Mouse (Mus musculus): Measurements from ENCODE around the gene Slc44a3.

The Slc44a3 gene

DNA sequence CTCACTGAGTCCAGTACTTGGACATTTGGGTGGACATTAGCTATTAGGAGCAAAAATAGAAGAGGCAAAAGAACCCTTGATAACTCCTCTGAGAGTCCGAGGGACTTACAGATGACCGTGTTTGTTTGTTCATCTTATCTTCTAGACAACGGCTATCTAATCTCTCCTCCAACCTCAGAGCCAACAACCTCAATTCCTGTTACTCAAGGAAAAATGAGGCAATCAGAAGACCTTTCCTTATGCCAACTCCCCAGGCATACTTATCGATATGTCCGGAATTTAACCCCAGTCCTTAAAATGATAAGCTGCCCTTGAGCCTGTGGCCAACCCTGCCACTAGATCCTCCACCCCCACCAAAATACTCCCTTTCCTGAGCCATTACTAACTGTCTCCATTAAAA lies 31.5 kb downstream of the Slc44a3 start:
- DNase-seq (ENCODE audit: low spot score in 2 of 2): no peak

DNA sequence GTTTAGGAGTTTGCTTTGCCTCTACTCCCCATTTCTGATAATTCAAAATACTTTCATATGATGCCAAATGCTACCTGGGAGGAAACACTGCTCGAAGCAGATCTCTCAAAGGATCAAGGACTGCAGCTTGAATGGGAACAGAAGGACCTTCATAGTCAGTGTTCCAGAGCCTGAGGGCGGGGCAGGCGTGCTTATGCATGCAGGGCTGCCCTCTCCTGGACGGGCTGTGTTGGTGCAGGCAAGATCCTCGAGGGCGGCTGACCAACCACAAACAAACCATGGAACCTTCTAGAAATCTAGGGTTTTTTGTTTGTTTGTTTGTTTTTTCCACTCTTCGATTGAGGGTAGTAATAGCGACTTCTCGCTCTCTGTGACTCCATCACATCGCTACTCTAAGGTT lies 32.0 kb downstream of the Slc44a3 start:
- DNase-seq (ENCODE audit: low spot score in 2 of 2): peak; percentile 28 to 62

DNA sequence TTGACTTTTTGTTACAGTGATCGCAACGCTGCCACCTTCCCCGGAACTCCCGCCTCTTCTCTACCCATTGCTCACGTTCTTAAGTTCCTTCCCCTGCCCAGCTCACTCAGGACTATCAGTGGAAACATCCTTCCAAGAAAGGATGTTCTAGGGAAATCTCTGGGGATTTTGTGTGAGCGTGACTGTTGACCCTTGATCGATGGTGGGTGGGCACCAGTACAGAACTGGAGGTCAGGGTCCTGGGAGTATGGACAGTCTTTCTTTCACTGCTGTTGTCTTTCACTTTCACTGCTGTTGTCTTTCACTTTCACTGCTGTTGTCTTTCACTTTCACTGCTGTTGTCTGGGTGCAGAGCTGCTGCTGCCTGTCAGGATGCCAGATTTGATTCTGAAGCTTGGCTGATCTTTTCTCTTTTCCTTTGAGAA lies 38.2 kb downstream of the Slc44a3 start:
- no peak for DNase-seq (ENCODE audit: low spot score in 2 of 2)

DNA sequence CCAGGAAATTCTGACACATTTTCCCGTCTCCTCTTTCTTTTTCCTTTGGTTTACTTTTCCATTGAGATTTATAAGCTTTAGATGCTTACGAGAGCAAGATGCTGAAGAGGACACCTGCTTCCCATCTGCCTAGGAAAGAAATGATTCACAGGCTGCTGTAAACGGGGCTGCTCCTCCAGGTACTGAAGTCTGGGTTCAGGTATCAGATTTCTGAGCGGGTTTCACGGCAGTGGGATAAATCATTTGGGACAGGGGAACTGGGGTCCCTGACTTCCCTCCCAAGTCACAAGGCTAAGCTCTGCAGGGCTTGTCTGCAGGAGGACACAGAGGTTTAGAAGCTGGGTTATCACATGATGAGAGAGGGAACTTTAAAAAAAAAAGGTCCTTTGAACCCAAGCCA lies 40.2 kb downstream of the Slc44a3 start:
- DNase-seq (ENCODE audit: low spot score in 2 of 2): no peak

DNA sequence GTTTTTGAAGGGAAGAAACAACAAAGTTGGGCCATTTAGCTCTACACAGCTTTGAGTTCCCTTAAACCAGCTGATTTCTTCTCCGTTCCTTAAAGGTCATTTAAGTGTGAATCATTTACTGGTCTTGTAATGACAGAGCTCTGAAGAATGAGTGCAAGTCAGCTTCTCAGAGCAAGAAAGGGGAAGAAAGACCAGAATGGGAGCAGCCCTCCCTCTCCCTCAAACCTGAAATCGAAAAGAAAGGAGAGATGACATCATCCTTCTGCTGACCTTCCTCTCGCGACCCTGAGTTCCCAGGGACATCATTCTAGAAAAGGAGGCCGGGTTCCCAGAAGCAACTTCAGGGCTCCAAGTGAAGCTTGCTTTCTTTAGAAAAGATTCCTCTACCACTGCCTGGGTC lies 41.3 kb downstream of the Slc44a3 start:
- DNase-seq (ENCODE audit: low spot score in 2 of 2): no peak

DNA sequence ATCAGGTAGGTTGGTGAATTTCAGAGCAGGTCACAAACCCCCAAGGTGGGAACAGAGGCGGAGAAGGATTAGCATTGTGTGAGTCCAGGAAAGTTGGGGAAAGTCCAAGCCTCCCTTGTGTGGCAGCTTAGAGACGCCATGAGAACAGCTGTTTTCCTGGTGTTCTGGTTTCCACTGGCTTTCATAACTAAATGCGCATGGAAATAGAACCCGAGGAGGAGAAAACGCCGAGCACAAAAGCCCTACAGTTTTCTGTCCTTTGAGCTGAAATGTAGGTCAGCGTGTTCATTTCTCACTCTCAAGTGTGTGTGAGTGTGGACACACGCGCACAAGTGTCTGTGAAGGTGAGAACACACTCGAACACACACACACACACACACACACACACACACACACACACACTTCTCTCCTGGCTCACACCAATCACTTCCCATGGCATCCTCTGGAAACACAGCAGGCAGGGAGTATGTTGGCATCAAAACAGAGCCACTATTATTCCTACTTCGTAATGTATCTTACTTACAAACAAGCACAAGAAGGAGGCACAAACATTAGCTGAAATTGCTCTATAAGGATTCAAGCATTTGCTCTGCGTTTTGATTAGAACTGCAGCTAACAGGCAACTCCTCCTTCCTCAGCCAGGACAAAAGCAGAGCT lies 42.6 kb downstream of the Slc44a3 start:
- DNase-seq (ENCODE audit: low spot score in 2 of 2): no peak

DNA sequence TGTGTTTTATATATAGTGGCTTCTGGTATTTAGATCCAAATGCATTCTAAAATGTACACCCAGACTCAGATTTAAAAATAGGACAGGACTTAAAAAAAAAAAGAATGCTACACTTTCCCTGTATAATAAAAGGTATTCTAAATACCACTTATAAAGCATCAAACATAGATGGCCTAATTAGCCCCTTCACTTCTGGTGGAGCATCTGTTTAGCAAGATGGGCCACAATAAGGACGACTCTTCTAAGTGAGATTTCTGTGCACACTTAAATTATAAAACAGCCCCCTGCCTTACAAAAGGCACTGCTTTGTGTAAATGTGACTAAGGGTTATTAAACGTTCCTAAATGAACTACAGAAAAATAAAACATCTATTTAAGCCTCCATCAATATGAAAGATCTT lies 47.0 kb downstream of the Slc44a3 start:
- no peak for DNase-seq (ENCODE audit: low spot score in 2 of 2)

DNA sequence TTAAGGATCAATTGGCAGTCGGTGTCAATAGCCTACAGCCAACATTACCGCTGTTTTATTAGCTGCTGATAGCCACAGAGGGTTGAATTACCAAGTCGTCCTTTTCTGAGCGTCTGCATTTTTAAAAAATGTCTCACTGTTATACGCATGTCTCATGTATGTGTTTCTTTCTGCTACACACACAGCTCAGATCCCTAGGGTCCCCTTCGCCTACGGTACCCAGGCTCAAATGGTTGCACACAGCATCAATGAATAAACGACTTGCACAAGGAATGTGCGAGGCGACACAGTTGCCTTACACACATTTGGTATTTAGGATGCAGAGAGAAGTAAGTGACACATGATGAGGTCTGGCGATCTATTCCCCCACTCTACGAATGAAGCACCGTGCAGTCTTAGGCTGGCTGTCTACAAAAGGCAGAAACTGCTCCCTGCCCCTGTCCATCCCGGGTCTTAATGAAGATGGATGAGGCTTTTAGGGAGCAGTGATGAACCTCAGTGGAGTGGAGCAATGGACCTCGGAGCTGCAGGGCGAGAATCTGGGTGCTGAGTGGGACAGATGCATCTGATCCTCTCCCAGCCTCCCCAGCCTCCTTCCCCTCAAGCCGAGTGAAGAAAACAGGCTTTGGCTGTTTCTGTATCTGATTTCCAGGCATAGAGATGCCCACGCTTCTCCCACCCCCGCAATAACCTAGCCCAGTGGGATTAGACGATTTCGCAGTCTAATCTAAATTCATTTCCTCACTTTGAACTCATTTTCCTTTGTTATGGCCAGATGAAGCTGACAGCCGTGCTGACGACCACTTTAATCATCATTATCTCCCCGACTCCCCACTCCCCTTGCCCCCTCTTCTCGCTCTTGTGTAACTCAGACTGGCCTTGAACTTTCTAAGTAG lies 48.7 kb downstream of the Slc44a3 start:
- DNase-seq (ENCODE audit: low spot score in 2 of 2): no peak

DNA sequence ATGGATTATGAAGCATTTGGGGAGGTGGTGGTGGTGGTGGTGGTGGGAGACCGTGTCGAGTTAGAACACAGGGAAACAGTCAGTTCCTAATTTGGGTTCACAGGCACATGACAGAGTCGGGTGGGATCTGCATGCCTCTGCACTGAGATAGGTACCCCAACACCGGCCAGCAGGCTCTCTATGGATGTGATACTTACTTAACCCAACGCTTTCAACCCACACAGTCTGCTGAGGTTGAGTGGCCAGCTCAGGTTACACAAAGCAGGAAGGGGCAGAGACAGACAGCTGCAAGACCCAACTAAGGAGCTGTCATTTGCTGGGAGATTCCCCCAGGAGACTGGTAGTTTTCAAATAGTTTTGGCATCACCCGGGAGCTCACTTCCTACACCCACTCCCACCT lies 50.6 kb downstream of the Slc44a3 start:
- no peak for DNase-seq (ENCODE audit: low spot score in 2 of 2)

DNA sequence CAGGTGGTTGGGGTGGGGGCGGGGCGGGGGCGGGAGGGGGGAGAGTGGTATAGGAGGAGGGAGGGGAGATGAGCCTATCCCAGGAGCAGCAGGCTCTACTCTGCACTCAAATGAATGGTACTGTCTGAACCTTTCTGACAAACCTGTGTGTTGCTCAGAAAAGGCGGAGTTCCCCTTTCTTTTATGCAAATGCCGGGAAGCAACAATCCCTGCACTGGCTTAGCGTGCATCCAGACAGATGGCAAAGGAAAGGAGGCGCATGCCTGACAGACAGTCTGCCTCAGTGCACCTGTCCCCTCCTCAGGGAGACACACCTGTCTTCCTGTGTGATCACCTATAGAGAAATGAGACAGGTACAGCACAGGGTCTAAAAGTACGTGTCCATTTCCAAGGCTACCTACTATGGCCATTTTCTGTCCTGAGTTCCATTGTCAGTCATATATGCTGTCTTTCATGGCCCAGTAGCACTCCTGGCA lies 51.2 kb downstream of the Slc44a3 start:
- DNase-seq (ENCODE audit: low spot score in 2 of 2): no peak

DNA sequence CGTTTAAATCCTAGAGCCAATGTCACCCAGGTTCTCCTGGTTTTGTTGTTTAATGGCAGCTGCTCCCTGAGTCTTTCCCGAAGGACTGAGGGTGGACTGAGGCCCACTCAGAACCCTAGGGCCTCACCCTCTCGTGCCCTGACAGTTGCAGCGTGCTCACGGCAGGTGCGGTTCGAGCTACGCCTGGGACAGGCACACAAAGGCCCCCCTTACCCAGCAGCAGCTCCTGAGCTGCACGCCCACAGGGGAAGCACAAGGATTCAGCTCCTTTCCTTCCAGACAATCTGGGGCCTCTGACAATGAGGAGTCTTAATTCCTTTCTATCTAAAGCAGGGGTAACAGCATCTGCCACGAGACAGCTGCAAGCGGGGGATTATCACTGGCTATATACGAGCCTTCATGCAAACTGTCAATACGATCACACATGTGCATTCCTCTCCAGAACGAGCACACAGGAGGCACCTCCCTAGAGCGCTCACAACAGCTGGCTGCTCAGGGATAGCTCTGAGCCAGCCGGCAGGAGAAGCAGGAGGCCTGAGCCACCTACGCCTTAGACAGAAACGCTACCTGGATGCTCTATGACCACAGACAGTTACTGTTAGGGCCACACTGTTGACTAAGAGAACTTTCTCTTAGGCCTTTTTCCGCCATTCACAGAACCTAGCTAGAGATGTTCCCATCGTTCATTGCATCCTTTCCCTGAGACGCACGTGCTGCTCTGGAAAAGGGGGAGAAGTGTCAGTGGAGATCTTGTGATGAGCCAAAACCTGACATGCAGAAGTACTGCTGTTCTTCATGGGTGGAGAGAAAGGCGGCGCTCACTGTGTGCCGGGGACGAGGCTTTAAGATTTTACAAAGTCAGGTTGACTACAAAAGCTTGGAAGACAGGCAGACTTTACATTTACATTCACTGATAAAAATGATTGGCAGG lies 51.9 kb downstream of the Slc44a3 start:
- DNase-seq (ENCODE audit: low spot score in 2 of 2): no peak

DNA sequence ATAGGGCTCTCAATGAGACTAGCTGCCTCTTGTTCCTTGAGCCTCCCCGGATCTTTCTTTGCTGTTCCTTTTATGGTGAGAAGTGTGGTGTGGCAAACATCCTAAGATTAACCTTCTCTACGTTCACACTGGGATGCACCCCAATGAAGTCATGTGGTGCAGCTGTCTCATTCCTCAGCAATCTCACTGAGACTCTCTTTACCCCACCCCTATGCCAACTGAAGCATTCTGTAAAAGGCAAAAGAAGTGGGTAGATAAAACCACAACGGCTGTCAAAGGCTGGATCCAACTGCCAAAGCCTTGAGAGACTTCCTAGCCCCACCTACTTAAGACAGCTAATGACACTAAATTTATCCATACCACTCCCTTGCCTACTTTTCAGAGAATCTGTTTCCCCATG lies 57.5 kb downstream of the Slc44a3 start:
- no peak for DNase-seq (ENCODE audit: low spot score in 2 of 2)

DNA sequence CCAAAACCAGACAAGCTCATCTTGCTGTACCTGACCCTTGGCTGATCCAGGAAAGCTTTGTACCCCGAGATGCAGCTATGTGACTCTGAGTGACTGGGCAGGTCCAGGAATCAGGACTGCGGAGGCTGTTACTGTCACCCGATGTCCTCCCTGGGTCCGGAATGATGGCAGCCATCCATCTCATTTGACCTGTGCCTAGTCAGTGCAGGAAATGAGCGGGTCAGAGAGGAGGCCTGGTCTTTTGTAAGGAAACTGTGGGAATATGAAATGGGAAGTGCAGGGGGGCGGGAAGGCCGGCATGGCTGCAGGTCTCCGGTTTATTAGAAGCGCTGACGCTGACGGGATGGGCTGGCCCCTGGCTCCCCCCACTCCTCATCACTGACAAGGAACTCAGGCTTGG lies 60.5 kb downstream of the Slc44a3 start:
- no peak for DNase-seq (ENCODE audit: low spot score in 2 of 2)

DNA sequence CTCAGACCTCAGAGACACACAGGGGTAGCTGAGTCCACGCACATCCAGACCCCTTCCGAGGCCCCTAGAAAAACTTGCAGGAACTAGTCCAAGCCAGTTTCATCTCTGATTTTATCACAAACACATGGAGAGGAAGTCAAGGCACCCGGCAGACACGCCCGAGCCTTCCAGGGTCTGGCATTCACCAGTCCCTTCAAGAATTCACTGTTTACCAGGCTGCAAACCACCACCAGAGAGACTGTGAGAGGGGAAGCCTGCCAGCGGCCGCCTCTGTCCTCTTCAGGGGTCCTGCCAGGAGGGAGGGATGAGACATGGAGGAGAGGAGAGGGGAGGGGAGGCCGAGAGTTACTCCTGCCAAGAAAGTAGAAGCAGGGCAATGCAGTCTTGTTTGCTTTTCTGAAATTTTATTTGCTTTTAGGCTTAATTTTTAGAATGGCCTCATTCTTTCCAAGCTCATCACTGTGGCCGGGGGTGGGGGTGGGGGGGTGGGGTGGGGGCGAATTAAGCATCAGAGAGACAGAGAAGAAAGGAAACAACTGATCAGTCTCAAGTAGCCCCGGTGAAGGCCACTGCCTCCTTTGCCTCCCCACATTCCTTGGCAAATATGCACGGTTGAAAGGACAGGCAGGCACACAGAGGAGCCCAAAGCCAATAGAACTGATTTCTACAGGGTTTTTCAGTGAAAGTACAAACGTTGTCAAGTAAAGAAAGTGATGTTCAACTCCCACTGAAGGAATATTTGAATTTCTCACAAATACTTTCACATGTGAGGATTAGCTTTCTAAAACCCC lies 62.8 kb downstream of the Slc44a3 start:
- DNase-seq (ENCODE audit: low spot score in 2 of 2): no peak

DNA sequence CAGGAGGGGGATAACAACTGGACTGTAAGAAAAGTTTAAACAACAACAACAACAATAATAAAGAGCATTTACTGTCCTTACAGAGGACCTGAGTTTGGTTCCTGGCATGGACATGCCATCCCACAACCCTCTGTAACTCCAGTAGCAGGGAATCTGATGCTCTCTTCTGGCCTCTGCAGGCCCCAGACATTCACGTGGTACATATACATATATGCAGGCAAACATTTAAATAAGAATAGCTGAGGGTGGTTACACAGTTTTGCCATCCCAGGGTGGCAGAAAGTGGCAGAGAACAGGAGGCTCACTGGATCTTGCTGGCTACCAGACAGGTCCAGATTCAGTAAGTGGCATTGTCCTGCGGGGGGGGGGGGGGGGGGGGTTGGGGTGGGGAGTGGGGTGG lies 64.1 kb downstream of the Slc44a3 start:
- DNase-seq (ENCODE audit: low spot score in 2 of 2): no peak

DNA sequence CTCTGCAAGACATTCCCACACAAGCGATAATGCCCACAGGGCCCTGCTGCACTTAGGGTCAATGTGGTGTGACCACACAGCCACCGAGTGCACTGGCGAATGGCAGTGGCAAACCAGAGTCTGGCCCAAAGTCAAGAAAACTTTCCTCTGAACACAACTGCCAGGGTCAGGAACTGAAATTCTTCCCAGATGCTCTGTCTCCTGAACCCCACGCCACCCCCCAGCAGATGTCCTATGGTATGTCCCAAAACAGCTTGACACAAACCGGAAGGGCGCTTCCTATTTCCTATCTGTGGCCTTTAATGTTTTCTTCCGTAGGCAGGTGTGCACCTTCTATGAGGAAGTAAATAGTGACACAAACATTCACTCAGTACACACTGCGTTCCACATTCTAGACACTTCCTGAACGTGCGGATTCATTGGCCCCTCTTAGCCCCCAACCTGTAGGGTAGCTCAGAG lies 65.1 kb downstream of the Slc44a3 start:
- DNase-seq (ENCODE audit: low spot score in 2 of 2): no peak

DNA sequence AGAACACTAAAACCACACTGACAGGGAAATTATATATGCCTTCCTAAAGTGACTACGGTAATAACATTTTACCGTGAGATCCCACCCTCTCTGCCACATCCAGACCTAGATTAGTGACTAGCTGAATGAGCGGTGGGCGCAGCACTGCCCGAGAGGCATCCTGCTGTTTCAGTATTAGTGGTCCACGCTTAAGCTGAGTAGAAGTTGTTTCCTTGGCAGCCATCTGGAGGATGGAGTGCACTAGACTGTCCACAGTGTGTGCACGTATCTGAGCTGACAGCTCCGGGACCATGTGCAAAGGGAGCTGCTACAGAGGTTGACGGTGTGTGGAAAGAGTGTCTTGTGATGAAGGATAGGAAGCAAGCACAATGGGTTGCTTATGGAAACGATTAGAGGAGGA lies 66.4 kb downstream of the Slc44a3 start:
- no peak for DNase-seq (ENCODE audit: low spot score in 2 of 2)

DNA sequence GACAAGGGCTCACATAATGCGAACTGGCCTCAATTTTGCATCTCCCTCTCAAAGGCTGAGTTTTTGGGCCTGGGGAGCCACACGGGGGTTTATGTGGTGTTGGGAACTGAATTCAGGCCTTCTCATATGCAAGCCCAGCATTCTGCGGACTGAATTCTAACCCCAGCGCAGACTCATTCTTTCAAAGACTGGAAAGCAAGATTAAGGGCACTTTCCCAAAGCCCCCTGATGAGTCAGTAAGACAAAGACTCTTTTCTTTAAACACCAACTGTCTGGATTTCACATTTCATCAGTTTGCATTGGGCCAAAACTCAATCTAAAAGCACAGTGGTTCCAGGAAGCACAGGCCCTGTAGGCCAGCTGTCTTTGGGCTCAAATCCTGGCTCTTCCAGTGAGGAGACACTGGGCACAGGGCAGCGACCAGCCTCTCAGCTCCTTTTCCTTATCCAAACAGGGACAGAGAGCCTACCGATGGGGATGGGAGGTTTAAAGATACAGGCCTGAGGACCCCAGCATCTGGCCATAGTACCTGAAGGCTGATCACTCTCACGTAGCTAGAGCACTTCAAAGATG lies 67.4 kb downstream of the Slc44a3 start:
- no peak for DNase-seq (ENCODE audit: low spot score in 2 of 2)

DNA sequence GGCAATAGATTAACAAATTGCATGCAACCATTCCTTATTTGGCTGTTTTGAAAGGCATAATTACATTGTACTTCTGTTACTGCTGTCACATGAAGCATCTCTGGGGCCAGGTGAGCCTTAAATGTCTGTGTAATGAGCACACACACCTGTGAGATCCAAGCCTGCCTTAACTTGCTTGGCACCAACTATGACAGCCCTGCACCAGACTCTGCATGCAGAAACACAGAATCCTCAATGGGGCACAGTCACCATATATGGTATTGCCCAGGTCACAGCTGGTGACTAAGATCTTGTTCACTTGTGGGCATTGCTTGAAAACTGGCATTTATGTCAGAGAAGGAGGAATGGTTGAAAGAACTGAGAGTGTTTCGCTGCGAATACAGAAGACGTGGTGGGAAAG lies 69.4 kb downstream of the Slc44a3 start:
- no peak for DNase-seq (ENCODE audit: low spot score in 2 of 2)

DNA sequence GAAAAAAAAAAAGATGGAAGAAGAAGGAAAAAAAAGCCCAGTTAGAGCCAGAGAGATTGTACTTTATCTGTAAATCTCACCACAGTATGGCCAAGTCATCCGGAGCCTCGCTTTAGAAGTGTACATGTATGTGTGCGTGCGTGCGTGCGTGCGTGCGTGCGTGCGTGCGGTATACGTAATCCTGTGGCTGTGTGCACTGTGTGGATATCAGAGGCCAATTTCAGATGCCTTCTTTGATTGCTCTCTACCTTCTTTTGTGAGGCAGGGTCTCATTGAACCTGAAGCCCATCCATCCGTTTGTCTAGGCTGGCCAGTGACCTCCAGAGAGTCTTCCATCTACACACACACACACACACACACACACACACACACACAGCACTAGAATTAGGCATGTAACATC lies 70.7 kb downstream of the Slc44a3 start:
- no peak for DNase-seq (ENCODE audit: low spot score in 2 of 2)

Data from spleen, postnatal 14 days (tissue).